Mouse (Mus musculus) bone marrow macrophage, adult 2 months (primary cell): Measurements from ENCODE around the gene Kcnk13. TPM values are rescaled to one million over a fixed set of nuclear protein-coding genes. Genes with fewer than 3 reads are reported as not detected.

Experiments used
- H3K27ac ChIP-seq: 2 replicates; pipeline ENCODE4 v1.5.1; 2012; ENCODE audit warnings: low read depth, low read length; ENCODE audit not compliant: insufficient read depth
- H3K4me1 ChIP-seq: 2 replicates; pipeline ENCODE4 v1.6.1; 2012; ENCODE audit warnings: low read length; ENCODE audit not compliant: control insufficient read depth, insufficient read depth
- H3K4me3 ChIP-seq: 2 replicates; pipeline ENCODE4 v1.5.1; 2012; ENCODE audit warnings: mild to moderate bottlenecking, low read length, moderate library complexity; ENCODE audit not compliant: insufficient read depth
- CTCF ChIP-seq: IDR thresholded peaks from 2 replicates; pipeline ENCODE4 v1.5.1; 2012; ENCODE audit warnings: low read depth, mild to moderate bottlenecking, low read length, moderate library complexity
- POLR2A ChIP-seq: IDR thresholded peaks from 2 replicates; pipeline ENCODE4 v1.6.1; 2012; ENCODE audit warnings: mild to moderate bottlenecking, low read depth, low read length, borderline replicate concordance
- polyA plus RNA-seq: library from polyadenylated mRNA; stranded (reverse); fragments of >200 nt; gene quantifications from 2 replicates; pipeline ENCODE4 v1.2.4, GENCODE M21; 2012; ENCODE audit not compliant: missing spikeins, insufficient read depth, insufficient read length

Gene Kcnk13
- polyA plus RNA-seq, 1 experiment = 28.3 TPM

DNA sequence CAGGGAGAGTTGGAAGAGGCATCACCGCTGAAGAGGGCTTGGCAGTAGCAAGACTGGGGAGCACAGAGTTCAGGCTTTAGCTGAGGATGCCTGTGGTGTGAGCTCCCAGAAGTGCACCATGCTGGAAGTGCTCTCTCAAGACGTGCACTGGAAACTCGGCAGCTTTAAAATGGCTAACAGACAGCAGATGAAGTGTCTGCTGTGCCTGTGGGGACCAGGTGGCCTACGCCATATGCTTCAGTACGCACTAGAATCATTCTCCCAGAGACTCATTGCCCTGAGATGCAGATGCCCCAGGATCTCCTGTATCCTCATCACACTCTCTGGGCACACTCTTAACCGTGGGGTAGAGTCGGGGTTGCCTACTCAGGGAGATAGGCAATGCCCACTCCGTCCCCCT lies 28.9 kb upstream of the Kcnk13 start:
- no peak for TF ChIP-seq POLR2A
- TF ChIP-seq CTCF = no peak
- no peak overlapping the region for H3K4me3 ChIP-seq
- no peak overlapping the region for H3K27ac ChIP-seq
- H3K4me1 ChIP-seq = peaks cover 9% of the 10 kb centered on the region

DNA sequence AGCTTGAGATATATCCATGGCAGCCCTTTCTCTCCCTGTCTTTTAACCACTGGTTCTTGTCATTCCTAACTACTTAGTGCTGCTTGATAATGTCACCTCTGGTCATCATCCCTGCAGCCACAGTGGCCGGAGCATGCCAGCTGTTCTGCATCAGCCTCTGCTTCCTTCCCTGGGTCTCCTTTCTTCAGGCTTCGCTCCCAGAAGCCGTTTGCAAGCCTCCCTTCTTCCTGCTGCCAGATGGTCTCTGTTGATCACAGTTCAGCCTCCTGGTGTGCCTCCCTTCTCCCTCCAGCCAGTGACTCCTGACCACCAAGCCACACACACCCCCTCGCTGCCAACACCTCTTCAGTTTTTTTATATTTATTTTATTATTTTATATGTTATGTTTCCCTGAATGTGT lies 25.8 kb upstream of the Kcnk13 start:
- H3K4me3 ChIP-seq = no peak overlapping the region
- H3K4me1 ChIP-seq = peaks cover 29% of the 10 kb centered on the region
- TF ChIP-seq CTCF (no peak), POLR2A (no peak)
- no peak overlapping the region for H3K27ac ChIP-seq

DNA sequence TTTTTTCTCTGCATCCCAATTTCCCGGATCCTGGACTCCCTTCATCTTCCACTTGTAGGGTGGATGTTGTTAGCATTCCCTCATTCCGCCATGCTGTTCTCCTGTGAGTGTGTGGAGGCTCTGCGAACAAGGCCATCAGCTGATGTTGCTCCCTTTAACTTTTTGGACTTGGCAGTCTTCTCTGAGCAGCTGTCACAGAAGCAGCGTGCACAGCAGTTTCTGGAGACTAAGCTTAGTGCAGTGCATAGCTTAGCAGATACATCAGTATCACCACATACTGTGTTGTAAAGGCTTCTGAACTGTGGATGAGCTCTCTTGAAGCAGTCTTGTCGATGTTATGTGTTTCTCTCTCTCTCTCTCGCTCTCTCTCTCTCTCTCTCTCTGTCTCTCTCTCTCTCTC lies 25.1 kb upstream of the Kcnk13 start:
- Histone ChIP-seq H3K27ac (no peak overlapping the region), H3K4me1 (peaks cover 34% of the 10 kb centered on the region), H3K4me3 (no peak overlapping the region)
- TF ChIP-seq POLR2A = no peak
- TF ChIP-seq CTCF = no peak

DNA sequence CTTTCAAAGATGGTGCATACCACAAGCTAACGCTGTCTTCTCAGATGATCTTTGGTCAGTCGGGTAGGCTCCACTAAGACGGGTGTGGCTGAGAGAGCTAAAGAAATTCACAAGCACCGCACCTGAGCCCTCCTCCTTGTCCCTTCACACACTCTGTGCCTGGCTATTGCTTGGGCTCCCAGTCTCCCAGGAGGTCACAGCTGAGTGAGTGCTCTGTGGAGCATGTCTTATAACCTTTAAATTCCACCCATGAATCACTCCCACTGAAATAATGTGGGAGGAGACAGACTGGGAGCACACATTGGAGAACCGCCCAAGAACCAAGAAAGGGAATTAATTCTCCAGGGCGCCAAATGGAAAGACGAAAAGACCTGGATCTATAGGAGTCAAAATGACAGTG lies 23.6 kb upstream of the Kcnk13 start:
- Histone ChIP-seq H3K27ac (no peak overlapping the region), H3K4me3 (no peak overlapping the region), H3K4me1 (peaks cover 39% of the 10 kb centered on the region)
- TF ChIP-seq CTCF (no peak), POLR2A (no peak)

DNA sequence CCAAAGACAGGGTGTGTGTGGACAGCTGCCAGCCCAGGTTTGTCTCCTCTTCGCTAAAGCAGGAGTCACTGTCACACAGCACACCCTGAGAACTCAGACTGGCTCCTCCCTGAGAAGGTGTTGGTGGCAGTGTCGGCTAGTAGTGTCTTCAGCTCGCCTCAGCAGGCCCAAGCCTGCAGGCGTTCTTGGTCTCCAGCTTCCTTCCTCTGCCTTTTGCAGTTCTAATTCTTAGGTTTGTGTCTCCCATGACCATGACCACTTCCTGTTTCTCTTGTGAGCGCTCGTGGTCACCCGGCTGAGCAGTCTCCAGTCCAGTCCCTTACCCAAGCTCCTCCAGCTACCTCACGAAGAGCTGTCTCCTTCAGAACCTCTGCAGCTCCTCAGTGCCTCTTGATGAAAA lies 21.9 kb upstream of the Kcnk13 start:
- Histone ChIP-seq H3K4me3 (no peak overlapping the region), H3K4me1 (peaks cover 47% of the 10 kb centered on the region), H3K27ac (peak overlapping the region; percentile 95)
- TF ChIP-seq POLR2A (no peak), CTCF (no peak)

DNA sequence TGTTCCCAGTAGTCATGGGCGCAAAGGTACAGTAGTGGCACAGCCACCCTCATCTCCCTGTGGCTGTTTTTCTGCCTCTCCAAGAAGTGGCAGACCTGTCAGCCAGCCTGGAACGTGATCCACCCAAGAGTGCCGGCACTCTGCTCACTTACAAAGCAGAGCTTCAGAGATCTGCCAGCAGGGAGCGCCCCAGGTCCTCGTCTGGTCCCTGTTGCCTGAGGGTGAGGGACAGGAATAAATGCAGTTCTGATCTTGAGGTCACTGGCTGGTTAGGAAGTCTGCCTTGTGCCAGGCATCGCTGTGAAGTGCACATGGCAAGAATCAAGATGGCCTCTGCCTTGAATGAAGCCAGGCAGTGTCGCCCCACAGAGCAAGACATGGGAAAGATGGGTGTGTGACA lies 11.4 kb upstream of the Kcnk13 start:
- Histone ChIP-seq H3K4me1 (peaks cover 10% of the 10 kb centered on the region), H3K4me3 (no peak overlapping the region), H3K27ac (no peak overlapping the region)
- no peak for TF ChIP-seq POLR2A
- TF ChIP-seq CTCF = no peak

DNA sequence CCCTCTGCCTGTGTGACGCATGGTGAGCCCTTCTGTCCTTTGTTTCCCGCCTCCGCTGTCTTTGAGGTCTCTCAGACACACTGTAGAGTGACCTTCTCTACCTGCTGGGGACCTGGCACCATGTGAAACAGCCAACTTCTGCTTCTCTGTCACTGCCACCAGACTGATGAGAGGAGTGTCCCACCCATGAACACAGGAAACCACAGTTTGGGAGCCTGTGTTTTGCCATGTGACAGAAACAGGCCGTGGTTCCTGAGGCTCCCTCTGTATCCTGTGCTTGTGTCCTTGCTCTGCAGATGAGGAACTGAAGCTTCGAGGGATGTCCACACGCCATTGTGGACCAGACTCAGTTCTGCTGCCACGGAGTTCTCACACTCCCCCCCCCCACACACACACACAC lies 7.9 kb upstream of the Kcnk13 start:
- TF ChIP-seq CTCF (no peak), POLR2A (no peak)

DNA sequence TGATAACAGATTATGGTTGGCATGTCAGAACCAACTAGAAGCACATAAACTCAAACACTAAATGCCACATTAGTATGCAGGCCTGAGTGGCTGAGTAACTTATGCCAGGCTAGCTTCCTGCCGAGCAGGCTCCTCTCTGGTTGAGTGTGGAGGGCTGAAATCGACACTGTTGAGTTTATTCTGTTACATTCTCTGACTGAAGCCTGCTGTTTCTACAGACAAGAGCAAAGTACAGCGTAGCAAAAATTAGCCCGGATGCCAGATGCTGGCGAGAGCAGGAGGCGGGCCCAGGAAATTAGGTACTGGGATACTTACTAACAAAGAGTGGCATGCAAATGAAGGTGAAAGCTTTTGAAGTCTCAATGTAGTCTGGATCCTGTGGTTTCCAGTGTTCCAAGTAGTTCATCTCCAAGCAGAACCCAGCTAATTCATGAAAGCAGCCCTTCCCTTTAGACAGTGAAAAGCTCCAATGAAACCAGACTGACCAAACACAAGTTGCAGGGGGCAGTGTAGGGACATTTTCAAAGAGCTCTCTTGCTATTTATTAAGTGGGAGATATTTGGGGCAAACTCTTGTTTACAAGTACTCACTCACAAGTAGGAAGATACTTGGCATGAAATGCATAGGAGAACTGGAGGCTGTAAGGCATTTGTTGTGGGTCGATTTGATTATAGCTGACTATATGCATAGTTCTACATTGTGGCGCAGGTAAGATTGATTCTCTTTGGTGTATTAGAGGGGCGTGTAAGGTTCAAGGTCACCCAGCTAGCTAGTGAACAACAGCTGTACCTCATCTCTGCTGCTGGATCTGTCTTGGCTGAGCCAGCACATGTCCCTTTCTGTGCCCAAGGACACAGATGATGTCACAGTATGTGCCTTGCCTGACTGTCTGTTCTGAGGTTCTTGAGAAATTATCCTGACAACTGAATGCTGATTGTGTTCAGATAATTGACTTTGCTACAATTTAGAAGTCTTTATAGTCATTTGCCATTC lies 5.9 kb upstream of the Kcnk13 start:
- TF ChIP-seq CTCF = no peak
- TF ChIP-seq POLR2A = no peak
- H3K27ac ChIP-seq = no peak overlapping the region
- H3K4me3 ChIP-seq = no peak overlapping the region
- H3K4me1 ChIP-seq = peaks cover 10% of the 10 kb centered on the region

More for the DNA sequence above, 7.9 kb upstream of the Kcnk13 start:
- Histone ChIP-seq H3K4me1 (peaks cover 10% of the 10 kb centered on the region), H3K4me3 (no peak overlapping the region), H3K27ac (peak overlapping the region; percentile 75)

DNA sequence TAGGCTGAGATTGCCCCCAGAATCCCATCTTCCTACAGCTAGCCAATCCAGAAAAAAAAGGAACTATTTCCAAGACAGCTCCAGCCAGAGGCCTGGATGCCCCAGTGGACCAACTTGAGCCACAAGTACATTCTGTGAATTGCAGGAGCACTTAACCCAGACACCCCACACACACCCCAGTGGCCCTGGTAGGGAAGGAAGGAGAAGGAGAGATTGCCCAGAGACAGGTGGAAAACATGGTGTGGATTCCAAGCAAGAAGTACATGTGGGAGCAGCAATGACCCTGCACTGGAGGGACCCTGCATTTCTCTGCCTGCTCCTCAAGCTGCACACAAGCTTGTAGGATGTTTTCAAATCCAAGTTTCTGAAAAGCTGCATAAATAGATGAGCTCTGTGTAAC lies 5.0 kb upstream of the Kcnk13 start:
- TF ChIP-seq POLR2A (no peak), CTCF (no peak)
- peaks cover 10% of the 10 kb centered on the region for H3K4me1 ChIP-seq
- H3K4me3 ChIP-seq = no peak overlapping the region
- H3K27ac ChIP-seq = no peak overlapping the region

DNA sequence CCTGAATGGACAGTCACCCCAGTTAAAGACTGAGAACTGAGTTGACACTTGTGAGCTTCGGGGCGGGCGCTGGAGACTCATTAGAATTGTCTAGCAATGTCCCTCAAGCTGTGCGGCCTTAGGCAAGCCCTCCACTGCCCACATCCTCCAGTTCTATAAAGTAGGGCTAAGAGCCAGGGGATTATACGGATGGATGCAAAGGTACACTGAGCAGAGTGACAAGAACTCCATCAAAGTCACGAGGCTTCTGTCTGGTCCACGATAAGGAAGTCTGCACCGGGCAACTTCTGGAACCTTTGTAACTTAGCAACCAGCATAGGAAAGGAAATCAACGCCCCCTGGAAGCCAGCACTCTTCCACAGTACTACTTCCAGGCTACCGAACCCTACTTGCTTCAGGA lies 4.4 kb upstream of the Kcnk13 start:
- Histone ChIP-seq H3K27ac (no peak overlapping the region), H3K4me1 (peaks cover 10% of the 10 kb centered on the region), H3K4me3 (no peak overlapping the region)
- TF ChIP-seq POLR2A (no peak), CTCF (no peak)
